Mouse (Mus musculus): Measurements from ENCODE around the gene Lrrk1.

The Lrrk1 gene

GRCm38 (mm10) chr7:66184026-66184425 is 204.1 kb downstream of the Lrrk1 start:
- DNase-seq (ENCODE audit: low spot score): no peak

DNA sequence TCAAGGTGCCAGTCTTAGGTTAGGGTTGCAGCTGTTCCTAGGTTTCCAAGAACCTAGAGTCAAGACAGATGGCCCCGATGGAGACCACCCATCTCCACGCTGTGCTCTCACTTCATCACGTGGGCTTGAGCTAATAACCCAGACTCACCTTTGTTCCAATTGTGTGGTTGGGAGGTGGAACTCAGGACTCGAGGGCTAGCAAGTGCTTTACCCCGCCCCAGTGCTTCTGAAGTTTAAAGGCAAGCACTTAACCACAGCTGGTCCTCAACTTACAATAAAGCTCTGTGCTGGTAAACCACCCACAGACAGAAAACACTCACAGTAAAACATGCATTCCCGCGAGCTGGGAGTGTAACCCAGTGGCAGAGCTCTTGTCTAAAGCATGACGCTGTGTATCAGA is 204.7 kb downstream of the Lrrk1 start:
- no peak for DNase-seq (ENCODE audit: low spot score)

- no peak for DNase-seq (ENCODE audit: low spot score)
Observed at GRCm38 (mm10) chr7:66182075-66182715, 206.0 kb downstream of the Lrrk1 start.

DNA sequence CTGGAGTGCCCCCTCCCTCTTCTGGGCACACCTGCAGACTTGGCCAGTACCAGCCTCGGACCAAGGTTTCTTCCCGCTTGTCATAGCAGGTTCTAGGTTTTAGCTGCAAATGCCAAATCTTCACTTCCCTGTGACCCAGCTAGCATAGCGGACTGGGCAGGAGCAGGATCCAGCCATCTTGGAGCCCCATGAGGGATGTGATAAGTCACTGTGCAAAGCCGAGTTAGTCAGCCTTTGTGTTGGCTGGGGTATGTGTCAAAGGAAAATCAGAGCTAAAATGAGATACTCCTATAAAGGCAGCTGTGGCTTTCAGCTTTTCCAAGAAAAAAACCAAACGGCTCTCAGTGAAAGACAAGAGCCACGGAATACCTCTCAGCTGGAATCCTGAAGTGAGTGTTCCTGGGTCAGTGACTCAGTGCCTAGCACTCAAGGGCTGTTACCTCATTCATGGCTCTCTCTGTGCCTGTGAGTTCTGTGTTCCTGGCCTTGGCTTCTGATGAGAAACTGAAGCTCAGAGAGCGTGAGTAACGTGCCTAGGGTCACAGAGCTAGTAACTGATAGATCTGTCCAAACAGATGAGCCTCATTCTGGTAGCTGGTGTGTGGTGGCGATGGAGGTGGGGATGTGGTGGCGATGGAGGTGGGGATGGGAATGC is 207.3 kb downstream of the Lrrk1 start:
- no peak for DNase-seq (ENCODE audit: low spot score)

GRCm38 (mm10) chr7:66180260-66180659 is 207.9 kb downstream of the Lrrk1 start:
- no peak for DNase-seq (ENCODE audit: low spot score)

DNA sequence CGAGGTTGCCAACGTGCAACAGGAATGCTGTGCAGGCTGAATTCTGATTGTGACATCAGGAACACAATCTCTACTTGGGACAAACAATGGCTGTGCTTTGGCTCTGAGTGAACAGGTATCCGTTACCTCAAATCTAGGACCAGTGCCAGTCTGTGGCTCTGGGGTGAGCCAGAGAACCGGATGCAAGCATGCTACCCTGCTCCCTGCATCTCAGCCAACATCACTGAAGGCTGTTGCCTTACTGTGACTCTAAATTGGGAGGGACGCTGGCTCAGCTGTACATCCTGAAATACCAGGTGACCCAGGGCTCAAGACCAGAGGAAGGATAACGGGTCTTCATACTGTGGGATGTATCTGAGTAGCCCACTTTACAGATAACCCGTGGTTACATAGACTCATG is 208.4 kb downstream of the Lrrk1 start:
- DNase-seq (ENCODE audit: low spot score): no peak

DNA sequence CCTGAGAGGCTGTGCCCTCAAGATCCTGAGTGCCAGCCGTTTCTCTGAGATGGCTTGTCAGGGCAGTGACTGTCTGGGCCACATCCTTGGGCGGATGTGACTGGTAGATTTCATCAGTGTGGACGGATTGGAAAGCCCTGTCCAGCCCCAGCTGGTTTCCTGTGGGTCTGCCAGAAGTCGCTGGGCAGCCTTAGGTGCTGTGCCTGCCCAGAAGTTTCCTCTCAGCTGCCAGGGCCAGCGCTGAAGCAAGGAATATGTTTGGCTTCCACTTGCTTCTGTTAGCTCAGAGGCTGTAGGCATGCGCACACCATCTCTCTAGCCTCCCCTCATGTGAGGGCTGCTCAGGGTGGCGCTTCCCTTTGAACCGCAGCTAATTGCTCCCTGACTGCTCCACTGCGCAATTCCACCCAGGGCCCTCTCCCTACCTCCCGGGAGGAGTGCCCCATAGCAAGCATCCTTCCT is 209.0 kb downstream of the Lrrk1 start:
- no peak for DNase-seq (ENCODE audit: low spot score)

DNA sequence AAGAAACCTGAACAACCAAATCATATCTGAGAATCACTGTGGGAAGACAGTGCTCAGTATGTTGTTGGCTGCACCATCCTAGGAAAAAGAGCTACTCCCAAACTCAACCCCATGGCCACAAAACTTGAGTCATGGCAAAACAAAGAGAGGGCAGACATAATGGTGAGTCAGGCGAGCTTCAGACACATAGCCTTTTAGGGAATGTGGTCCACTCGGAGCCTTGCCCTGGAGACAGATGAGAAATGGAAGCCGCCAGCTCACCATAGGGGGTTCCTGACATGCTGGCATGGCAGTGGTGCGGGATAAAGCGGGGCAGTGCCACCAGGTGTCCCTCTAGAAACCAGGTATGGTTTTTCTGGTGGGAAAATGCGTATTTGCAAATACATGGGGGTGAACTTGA is 210.0 kb downstream of the Lrrk1 start:
- DNase-seq (ENCODE audit: low spot score): no peak

DNA sequence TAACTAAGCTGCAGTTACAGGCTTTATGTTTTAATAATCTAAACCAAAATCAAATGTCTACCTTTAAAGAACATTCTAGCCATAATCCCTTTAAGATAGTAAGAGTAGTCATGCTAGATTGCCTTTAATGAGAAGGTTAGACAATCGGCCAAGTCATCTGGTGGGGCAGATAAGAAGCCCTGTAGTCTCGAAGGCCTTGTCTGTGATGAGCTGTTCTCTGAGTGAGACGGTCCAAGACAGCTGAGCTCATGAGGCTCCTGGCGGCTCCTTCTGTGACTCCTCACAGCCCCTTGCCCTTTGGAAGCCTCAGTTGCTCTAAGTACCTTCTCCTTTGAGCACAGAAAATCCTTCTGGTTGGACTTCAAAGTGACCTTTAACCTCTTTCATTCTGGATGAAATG is 211.2 kb downstream of the Lrrk1 start:
- DNase-seq (ENCODE audit: low spot score): no peak
